Mouse (Mus musculus): ENCODE measurements around the gene Skiv2l. TPM values are rescaled to one million over a fixed set of nuclear protein-coding genes. Genes with fewer than 3 reads are reported as not detected.
"Not testable (repeated sequence)": the region's sequence is repeated elsewhere in the genome, so short reads cannot be mapped to it uniquely, and the experiment has no call there.

The Skiv2l gene
- total and polyA plus RNA-seq, 2 experiments from 2014 or later = 42.8 to 97.7 TPM

GRCm38 (mm10) chr17:34838785-34839184, 11.2 kb downstream of the Skiv2l start:
- no peak for DNase-seq
- Histone ChIP-seq H3K4me1 (ENCODE audit: insufficient read depth) (0 out of 2 replicates have a peak, but pooled peaks cover 14% of the 10 kb centered on the region), H3K9ac (no peak overlapping the region), H3K4me3 (ENCODE audit: low read depth, low read length) (no peak overlapping the region), H3K27ac (ENCODE audit: low read depth, low read length) (no peak overlapping the region), H3K27me3 (ENCODE audit: insufficient read depth, low read length) (no peaks in the 10 kb centered on the region), H3K4me2 (ENCODE audit: low read depth) (no peak overlapping the region), H3K36me3 (ENCODE audit: insufficient read depth) (peaks cover 51% of the 10 kb centered on the region), H3K9me3 (ENCODE audit: low read length) (no peaks in the 10 kb centered on the region)
- TF ChIP-seq CTCF (IDR thresholded peaks at IDR 0.05; ENCODE audit: low read depth) = no peak
- WGBS = 90% methylated on average over 7 of the region's 7 CpGs
- no peak for ATAC-seq

DNA sequence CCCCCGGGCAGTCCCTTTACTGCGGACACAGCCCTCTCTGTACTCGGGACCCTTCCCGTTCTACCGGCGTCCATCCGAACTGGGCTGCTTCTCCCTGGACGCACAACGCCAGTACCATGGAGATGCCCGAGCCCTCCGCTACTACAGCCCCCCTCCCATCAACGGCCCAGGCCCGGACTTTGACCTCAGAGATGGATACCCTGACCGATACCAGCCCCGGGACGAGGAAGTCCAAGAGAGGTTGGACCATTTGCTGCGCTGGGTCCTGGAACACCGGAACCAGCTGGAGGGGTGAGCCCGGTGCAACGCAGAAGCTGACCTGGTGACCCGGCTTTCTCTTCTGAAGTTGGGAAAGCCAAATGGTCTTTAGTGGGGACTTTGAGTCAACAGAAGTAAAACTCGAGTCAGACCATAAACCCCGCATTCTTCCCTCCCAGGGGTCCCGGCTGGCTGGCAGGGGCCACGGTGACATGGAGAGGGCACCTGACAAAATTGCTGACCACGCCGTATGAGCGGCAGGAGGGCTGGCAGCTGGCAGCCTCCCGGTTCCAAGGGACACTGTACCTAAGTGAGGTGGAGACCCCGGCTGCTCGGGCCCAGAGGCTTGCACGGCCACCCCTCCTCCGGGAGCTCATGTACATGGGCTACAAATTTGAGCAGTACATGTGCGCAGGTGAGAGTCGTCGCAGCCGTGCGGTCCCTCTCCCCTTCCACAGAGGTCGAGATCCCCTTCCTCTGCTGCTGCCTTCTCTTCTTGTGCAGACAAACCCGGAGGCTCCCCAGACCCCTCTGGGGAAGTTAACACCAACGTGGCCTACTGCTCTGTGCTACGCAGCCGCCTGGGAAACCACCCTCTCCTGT, 12.3 kb downstream of the Skiv2l start:
- Histone ChIP-seq H3K9me3 (ENCODE audit: low read length) (no peaks in the 10 kb centered on the region), H3K27ac (ENCODE audit: low read depth, low read length) (peak overlapping the region; percentile 86; the same call in 1 of the 2 replicates), H3K4me2 (ENCODE audit: low read depth) (peak overlapping the region; percentile 97), H3K36me3 (ENCODE audit: insufficient read depth) (peaks cover 45% of the 10 kb centered on the region), H3K4me3 (ENCODE audit: low read depth, low read length) (peak overlapping the region; percentile 76), H3K27me3 (ENCODE audit: insufficient read depth, low read length) (no peaks in the 10 kb centered on the region), H3K9ac (peak overlapping the region; percentile 76), H3K4me1 (ENCODE audit: insufficient read depth) (0 out of 2 replicates have a peak, but pooled peaks cover 14% of the 10 kb centered on the region)
- DNase-seq (no peak), ATAC-seq (no peak)
- TF ChIP-seq CTCF (IDR thresholded peaks at IDR 0.05; ENCODE audit: low read depth) = no peak
- 45% methylated on average over 42 of the region's 43 CpGs for WGBS

- Histone ChIP-seq H3K27me3 (ENCODE audit: insufficient read depth, low read length) (no peaks in the 10 kb centered on the region), H3K9ac (peak within 1 kb of the TSS; percentile 76), H3K4me3 (ENCODE audit: low read depth, low read length) (peak within 1 kb of the TSS; percentile 76), H3K9me3 (ENCODE audit: low read length) (no peaks in the 10 kb centered on the region), H3K4me1 (ENCODE audit: insufficient read depth) (0 out of 2 replicates have a peak, but pooled peaks cover 14% of the 10 kb centered on the region), H3K4me2 (ENCODE audit: low read depth) (peak within 1 kb of the TSS; percentile 97), H3K27ac (ENCODE audit: low read depth, low read length) (peak within 1 kb of the TSS; percentile 86), H3K36me3 (ENCODE audit: insufficient read depth) (peaks cover 44% of the 10 kb centered on the region)
- WGBS = 3% methylated on average over 40 of the region's 40 CpGs
- ATAC-seq = peak; percentile 95
- no peak for TF ChIP-seq CTCF (IDR thresholded peaks at IDR 0.05; ENCODE audit: low read depth)
- peak; percentile 98 for DNase-seq
Observed at GRCm38 (mm10) chr17:34836856-34837221, 13.2 kb downstream of the Skiv2l start, which contains the start of the genes Stk19 and Dxo. Stk19 (minus strand) TSS chr17:34836945. Dxo (plus strand) TSS chr17:34837019.

DNA sequence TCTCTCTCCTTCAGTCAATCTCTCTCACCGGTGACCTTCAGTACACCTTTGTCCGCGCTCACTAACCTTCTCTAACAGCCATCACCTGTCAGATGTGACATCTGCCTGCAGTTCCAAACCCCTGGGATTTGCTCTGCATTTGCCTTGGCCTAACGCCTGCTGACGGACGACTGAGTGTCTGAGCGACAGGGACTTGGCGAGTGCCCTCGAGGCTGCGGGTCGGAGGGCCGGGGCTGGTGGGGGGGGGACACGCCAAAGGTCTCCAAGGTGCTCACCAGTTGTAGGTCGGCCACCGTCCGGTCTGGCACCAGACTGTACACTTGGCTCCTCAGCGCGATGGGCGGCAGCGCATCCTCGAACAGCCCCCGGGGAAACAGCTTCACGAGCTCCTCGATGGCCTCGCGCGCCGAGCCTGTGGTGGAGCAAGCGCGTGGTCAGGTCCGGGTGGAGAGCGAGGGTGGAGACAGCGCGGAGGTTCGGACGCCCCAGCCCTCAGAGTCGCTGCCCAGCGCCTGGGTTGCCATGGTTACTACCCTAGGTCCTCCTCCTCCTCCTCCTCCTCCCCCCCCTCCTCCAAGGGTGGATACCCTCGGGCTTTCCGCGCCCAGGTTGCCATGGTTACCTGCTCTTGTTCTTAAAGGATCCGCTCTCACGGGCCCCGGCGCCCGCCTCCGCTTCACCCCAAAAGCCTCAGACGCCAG, 13.7 kb downstream of the Skiv2l start:
- DNase-seq = peak; percentile 16
- peak overlapping the region; percentile 76 for H3K9ac ChIP-seq
- ATAC-seq = peak; percentile 75
- H3K4me1 ChIP-seq (ENCODE audit: insufficient read depth) = 0 out of 2 replicates have a peak, but pooled peaks cover 14% of the 10 kb centered on the region
- TF ChIP-seq CTCF (IDR thresholded peaks at IDR 0.05; ENCODE audit: low read depth) = no peak
- no peaks in the 10 kb centered on the region for H3K9me3 ChIP-seq (ENCODE audit: low read length)
- H3K4me3 ChIP-seq (ENCODE audit: low read depth, low read length) = peak overlapping the region; percentile 76
- H3K4me2 ChIP-seq (ENCODE audit: low read depth) = peak overlapping the region; percentile 97
- H3K27me3 ChIP-seq (ENCODE audit: insufficient read depth, low read length) = no peaks in the 10 kb centered on the region
- H3K27ac ChIP-seq (ENCODE audit: low read depth, low read length) = peak overlapping the region; percentile 86
- peaks cover 41% of the 10 kb centered on the region for H3K36me3 ChIP-seq (ENCODE audit: insufficient read depth)
- 5% methylated on average over 47 of the region's 48 CpGs for WGBS

GRCm38 (mm10) chr17:34830776-34831175, 19.2 kb downstream of the Skiv2l start:
- ATAC-seq; DNase-seq; H3K4me3 ChIP-seq (ENCODE audit: low read depth, low read length); H3K9me3 ChIP-seq (ENCODE audit: low read length); H3K27me3 ChIP-seq (ENCODE audit: insufficient read depth, low read length); H3K27ac ChIP-seq (ENCODE audit: low read depth, low read length); H3K9ac ChIP-seq; H3K4me1 ChIP-seq (ENCODE audit: insufficient read depth); H3K4me2 ChIP-seq (ENCODE audit: low read depth): not testable (repeated sequence)
- H3K36me3 ChIP-seq (ENCODE audit: insufficient read depth) = peaks cover 63% of the 10 kb centered on the region
- 100% methylated on average over 1 of the region's 1 CpGs for WGBS

- H3K4me1 ChIP-seq (ENCODE audit: insufficient read depth) = no peaks in the 10 kb centered on the region
- H3K4me2 ChIP-seq (ENCODE audit: low read depth) = no peak overlapping the region
- WGBS = 77% methylated on average over 7 of the region's 7 CpGs
Observed at GRCm38 (mm10) chr17:34814818-34815370, 35.1 kb downstream of the Skiv2l start.

More at GRCm38 (mm10) chr17:34814818-34815370, 35.1 kb downstream of the Skiv2l start:
- Histone ChIP-seq H3K27me3 (ENCODE audit: insufficient read depth, low read length) (no peaks in the 10 kb centered on the region), H3K4me3 (ENCODE audit: low read depth, low read length) (no peak overlapping the region), H3K9ac (no peak overlapping the region), H3K9me3 (ENCODE audit: low read length) (no peaks in the 10 kb centered on the region), H3K36me3 (ENCODE audit: insufficient read depth) (no peaks in the 10 kb centered on the region), H3K27ac (ENCODE audit: low read depth, low read length) (no peak overlapping the region)
- ATAC-seq (no peak), DNase-seq (no peak)
- TF ChIP-seq CTCF (IDR thresholded peaks at IDR 0.05; ENCODE audit: low read depth) = no peak

Measured in forebrain, postnatal 0 days (tissue).